Mouse (Mus musculus): ENCODE data around the gene Zcwpw1.
"Not testable (repeated sequence)": the region's sequence is repeated elsewhere in the genome, so short reads cannot be mapped to it uniquely, and the experiment has no call there.

Gene Zcwpw1

GRCm38 (mm10) chr5:137787151-137787928 is at the start of gene Zcwpw1, which contains the start of gene Mepce:
Zcwpw1 (plus strand) TSS chr5:137787798.
Mepce (minus strand) TSS chr5:137787655.
- peak; percentile 92 to 94 for DNase-seq (ENCODE audit: low spot score in 2 of 2)

- DNase-seq (ENCODE audit: low spot score in 2 of 2) = no peak
Measured at GRCm38 (mm10) chr5:137738516-137738915, 49.1 kb upstream of the Zcwpw1 start.

GRCm38 (mm10) chr5:137739471-137739870 is 48.1 kb upstream of the Zcwpw1 start:
- no peak for DNase-seq (ENCODE audit: low spot score in 2 of 2)

- no peak for DNase-seq (ENCODE audit: low spot score in 2 of 2)
Measured at GRCm38 (mm10) chr5:137740506-137740905, 47.1 kb upstream of the Zcwpw1 start.

- DNase-seq (ENCODE audit: low spot score in 2 of 2) = peak; percentile 70 to 80
Measured at GRCm38 (mm10) chr5:137741023-137741931, 46.3 kb upstream of the Zcwpw1 start, which contains the start of gene Nyap1. Nyap1 (minus strand) TSS chr5:137741607.

- no peak for DNase-seq (ENCODE audit: low spot score in 2 of 2)
Measured at GRCm38 (mm10) chr5:137742048-137742447, 45.5 kb upstream of the Zcwpw1 start.

GRCm38 (mm10) chr5:137742836-137743235 is 44.8 kb upstream of the Zcwpw1 start:
- DNase-seq (ENCODE audit: low spot score in 2 of 2) = no peak

GRCm38 (mm10) chr5:137744197-137744596 is 43.4 kb upstream of the Zcwpw1 start:
- DNase-seq (ENCODE audit: low spot score in 2 of 2) = no peak

GRCm38 (mm10) chr5:137745214-137746171 is 42.1 kb upstream of the Zcwpw1 start, which contains the start of gene Tsc22d4:
Tsc22d4 (plus strand) TSS chr5:137745730.
- DNase-seq (ENCODE audit: low spot score in 2 of 2) = peak; percentile 91 to 93

- peak; percentile 66 to 70 for DNase-seq (ENCODE audit: low spot score in 2 of 2)
Measured at GRCm38 (mm10) chr5:137746282-137746850, 41.2 kb upstream of the Zcwpw1 start.

GRCm38 (mm10) chr5:137746851-137747325 is 40.7 kb upstream of the Zcwpw1 start:
- DNase-seq (ENCODE audit: low spot score in 2 of 2) = peak in 1 of 2 experiments; percentile 23

- peak; percentile 42 to 49 for DNase-seq (ENCODE audit: low spot score in 2 of 2)
Measured at GRCm38 (mm10) chr5:137747326-137747961, 40.2 kb upstream of the Zcwpw1 start.

GRCm38 (mm10) chr5:137748130-137748770 is 39.3 kb upstream of the Zcwpw1 start:
- no peak for DNase-seq (ENCODE audit: low spot score in 2 of 2)

GRCm38 (mm10) chr5:137749196-137749836 is 38.3 kb upstream of the Zcwpw1 start:
- DNase-seq (ENCODE audit: low spot score in 2 of 2) = no peak

GRCm38 (mm10) chr5:137750212-137750611 is 37.4 kb upstream of the Zcwpw1 start:
- DNase-seq (ENCODE audit: low spot score in 2 of 2) = not testable (repeated sequence)

- DNase-seq (ENCODE audit: low spot score in 2 of 2) = no peak
Measured at GRCm38 (mm10) chr5:137751221-137751887, 36.2 kb upstream of the Zcwpw1 start.

GRCm38 (mm10) chr5:137751988-137752387 is 35.6 kb upstream of the Zcwpw1 start:
- DNase-seq (ENCODE audit: low spot score in 2 of 2) = no peak

- DNase-seq (ENCODE audit: low spot score in 2 of 2) = no peak
Measured at GRCm38 (mm10) chr5:137753111-137753832, 34.3 kb upstream of the Zcwpw1 start.

All from spleen, postnatal 14 days (tissue).